Mouse (Mus musculus) midbrain, embryonic 15.5 days (tissue): ENCODE results near the gene Cox8a. TPM values are rescaled to one million over a fixed set of nuclear protein-coding genes. Genes with fewer than 3 reads are reported as not detected.

Experiments used
- ATAC-seq: fragments of 200-750 bp; cut with Nextera tagmentation; replicated peaks from 2 replicates; pipeline ENCODE4 v1.8.0; 2017; ENCODE audit warnings: moderate TSS enrichment
- H3K27ac ChIP-seq: fragments of 300-500 bp; sonication (generic); 2 replicates; pipeline ENCODE4 v1.5.1; 2015; ENCODE audit warnings: mild to moderate bottlenecking, inconsistent platforms
- H3K27me3 ChIP-seq: fragments of 300-500 bp; sonication (generic); replicated peaks from 2 replicates; pipeline ENCODE4 v1.6.1; 2015; ENCODE audit warnings: inconsistent platforms
- H3K36me3 ChIP-seq: fragments of 300-500 bp; sonication (generic); replicated peaks from 2 replicates; pipeline ENCODE4 v1.6.1; 2015; ENCODE audit warnings: inconsistent platforms
- H3K4me1 ChIP-seq: fragments of 300-500 bp; sonication (generic); 2 replicates; pipeline ENCODE4 v1.6.1; 2015; ENCODE audit warnings: inconsistent platforms
- H3K4me2 ChIP-seq: fragments of 300-500 bp; sonication (generic); 2 replicates; pipeline ENCODE4 v1.6.1; 2015; ENCODE audit warnings: inconsistent platforms, mild to moderate bottlenecking, moderate library complexity
- H3K4me3 ChIP-seq: fragments of 300-500 bp; sonication (generic); 2 replicates; pipeline ENCODE4 v1.5.1; 2015; ENCODE audit warnings: mild to moderate bottlenecking, inconsistent platforms
- H3K9ac ChIP-seq: fragments of 300-500 bp; sonication (generic); 2 replicates; pipeline ENCODE4 v1.6.1; 2015; ENCODE audit warnings: mild to moderate bottlenecking, inconsistent platforms
- H3K9me3 ChIP-seq: fragments of 300-500 bp; sonication (generic); 2 replicates; pipeline ENCODE4 v1.6.1; 2016; ENCODE audit warnings: inconsistent platforms
- WGBS: fragments of 180-500 bp; shearing (Covaris S2); methylation state at CpG from one replicate; pipeline ENCODE4 v1.1.7; 2015; ENCODE audit warnings: mixed read lengths; 5-methylcytosine and 5-hydroxymethylcytosine counted together
- polyA plus RNA-seq: library from polyadenylated mRNA; unstranded; fragments of >200 nt; fragmentation: Nextera tagmentation; extraction: Ambion mirVana; gene quantifications from 2 replicates; pipeline ENCODE4 v1.2.1, GENCODE M21; 2015

Cox8a gene
- polyA plus RNA-seq, 1 experiment from 2014 or later, result 837 TPM

GRCm38 (mm10) chr19:7240291-7240690, 22.9 kb upstream of the Cox8a start:
- WGBS, result 3% methylated on average over 13 of the region's 13 CpGs
- H3K27ac ChIP-seq, result peak overlapping the region; percentile 86
- H3K9me3 ChIP-seq, result no peaks in the 10 kb centered on the region
- peak; percentile 27; the same call in 1 of the 2 replicates for ATAC-seq
- H3K9ac ChIP-seq, result peak overlapping the region; percentile 74
- peak overlapping the region; percentile 67 for H3K4me3 ChIP-seq
- H3K4me2 ChIP-seq, result peak overlapping the region; percentile 81
- H3K27me3 ChIP-seq, result no peaks in the 10 kb centered on the region; the same call in none of the 2 replicates
- no peaks in the 10 kb centered on the region for H3K36me3 ChIP-seq
- H3K4me1 ChIP-seq, result peaks cover 34% of the 10 kb centered on the region

- Histone ChIP-seq H3K27me3 (no peaks in the 10 kb centered on the region; the same call in none of the 2 replicates), H3K4me2 (peak overlapping the region; percentile 81), H3K27ac (no peak overlapping the region), H3K4me3 (peak overlapping the region; percentile 67), H3K9me3 (no peaks in the 10 kb centered on the region), H3K4me1 (peaks cover 34% of the 10 kb centered on the region), H3K36me3 (no peaks in the 10 kb centered on the region), H3K9ac (peak overlapping the region; percentile 74)
- WGBS, result 86% methylated on average over 3 of the region's 3 CpGs
- no peak for ATAC-seq
Observed at GRCm38 (mm10) chr19:7239574-7239973, 22.2 kb upstream of the Cox8a start.

DNA sequence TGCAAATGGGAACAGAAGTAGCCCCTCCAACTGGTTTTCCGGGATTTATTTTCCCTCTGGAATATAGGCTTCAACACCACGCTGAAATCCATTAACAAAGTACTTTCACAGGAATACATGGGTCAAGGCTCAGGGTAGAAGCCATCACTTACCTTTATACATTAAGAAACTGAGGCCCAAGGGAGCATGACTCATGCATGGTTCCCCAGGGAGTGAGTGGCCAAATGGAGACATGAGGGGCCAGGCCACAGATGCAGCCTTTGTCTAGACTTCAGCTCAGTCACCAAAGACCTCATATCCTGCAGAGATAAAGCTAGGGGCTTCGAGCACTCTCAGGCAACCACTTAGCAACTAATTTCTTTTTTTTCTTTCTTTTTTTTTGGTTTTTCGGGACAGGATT, 19.3 kb upstream of the Cox8a start:
- H3K4me2 ChIP-seq, result no peak overlapping the region
- H3K9me3 ChIP-seq, result no peaks in the 10 kb centered on the region
- no peak overlapping the region for H3K9ac ChIP-seq
- no peak overlapping the region for H3K4me3 ChIP-seq
- H3K4me1 ChIP-seq, result peaks cover 34% of the 10 kb centered on the region
- no peaks in the 10 kb centered on the region for H3K27me3 ChIP-seq
- H3K36me3 ChIP-seq, result peaks cover 6% of the 10 kb centered on the region; the same call in 1 of the 2 replicates
- no peak overlapping the region for H3K27ac ChIP-seq
- 81% methylated on average over 4 of the region's 4 CpGs for WGBS
- no peak for ATAC-seq

DNA sequence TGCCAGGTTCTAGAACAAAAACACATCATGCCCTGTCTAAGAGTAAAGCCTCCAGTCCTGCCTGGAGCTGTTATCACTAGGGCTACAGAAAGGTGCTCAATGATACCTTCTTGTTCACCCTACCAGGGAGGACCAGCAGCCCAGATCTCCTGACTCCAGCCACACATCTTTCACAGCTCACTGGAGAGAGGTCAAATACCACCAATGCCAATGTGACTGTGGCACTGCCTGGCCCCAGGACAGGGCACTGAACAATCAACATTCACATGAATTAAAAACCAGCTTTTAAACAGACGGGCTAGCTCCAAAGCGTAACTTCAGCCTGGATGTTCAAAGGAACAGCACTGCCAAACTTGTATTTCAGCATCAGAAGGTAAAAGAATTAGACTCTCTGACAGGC, 18.6 kb upstream of the Cox8a start:
- WGBS, result 91% methylated on average over 2 of the region's 2 CpGs
- no peak overlapping the region for H3K4me2 ChIP-seq
- H3K4me1 ChIP-seq, result peaks cover 29% of the 10 kb centered on the region
- H3K27ac ChIP-seq, result no peak overlapping the region
- H3K27me3 ChIP-seq, result no peaks in the 10 kb centered on the region
- peaks cover 6% of the 10 kb centered on the region; the same call in 1 of the 2 replicates for H3K36me3 ChIP-seq
- H3K9me3 ChIP-seq, result no peaks in the 10 kb centered on the region
- no peak overlapping the region for H3K4me3 ChIP-seq
- H3K9ac ChIP-seq, result no peak overlapping the region
- ATAC-seq, result no peak

DNA sequence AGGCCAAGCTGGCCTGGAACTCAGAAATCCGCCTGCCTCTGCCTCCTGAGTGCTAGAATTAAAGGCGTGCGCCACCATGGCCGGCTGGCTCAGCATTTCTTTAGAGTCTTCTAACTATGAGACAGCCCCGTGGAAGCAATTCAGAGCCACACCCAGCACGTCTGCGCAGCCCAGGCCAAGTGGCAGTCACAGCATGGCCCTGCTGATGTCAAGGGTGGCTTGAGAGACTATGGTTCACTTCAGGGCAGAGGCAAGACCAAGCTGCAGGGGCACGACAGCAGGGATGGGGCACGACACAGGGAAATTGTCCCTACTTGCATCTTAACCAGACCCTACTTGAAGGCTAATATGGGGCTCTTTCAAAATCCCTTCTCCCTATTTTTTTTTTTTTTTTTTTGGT, 18.0 kb upstream of the Cox8a start:
- Histone ChIP-seq H3K4me2 (no peak overlapping the region), H3K27ac (no peak overlapping the region), H3K4me1 (peaks cover 29% of the 10 kb centered on the region), H3K9ac (no peak overlapping the region), H3K27me3 (no peaks in the 10 kb centered on the region), H3K9me3 (no peaks in the 10 kb centered on the region), H3K36me3 (peaks cover 6% of the 10 kb centered on the region; the same call in 1 of the 2 replicates), H3K4me3 (no peak overlapping the region)
- no peak for ATAC-seq
- 94% methylated on average over 9 of the region's 9 CpGs for WGBS

DNA sequence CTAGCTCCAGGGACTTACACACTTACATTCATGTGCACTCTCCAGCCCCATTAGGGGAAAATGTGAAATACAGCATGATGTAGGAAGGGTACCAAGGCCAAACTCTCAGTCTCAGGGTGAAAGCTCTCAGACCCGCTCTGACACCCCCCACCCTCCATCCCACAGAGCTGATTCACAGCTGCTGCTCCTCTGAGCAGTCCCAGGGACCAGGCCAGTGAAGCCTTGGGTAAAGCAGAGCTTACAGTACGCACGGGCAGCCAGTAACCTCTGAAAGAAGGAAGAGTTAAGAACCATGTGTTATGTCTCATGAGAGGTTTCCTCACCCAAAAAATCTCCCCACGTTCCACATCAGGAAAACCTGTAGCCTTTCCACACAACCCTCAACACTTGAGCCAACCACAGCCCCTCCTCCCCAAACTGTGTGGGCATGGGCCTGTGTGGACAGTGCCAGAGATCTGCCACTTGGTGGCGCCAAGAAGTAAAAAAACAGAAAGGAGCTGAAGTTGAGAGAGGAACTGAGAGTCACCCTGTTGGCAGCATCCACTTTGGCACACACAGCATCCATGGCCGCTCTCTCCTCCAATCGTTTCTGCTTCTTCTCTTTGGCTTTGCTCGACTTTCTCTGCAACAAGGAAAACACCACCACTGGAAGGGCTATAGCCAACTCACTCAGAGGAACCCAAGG, 17.3 kb upstream of the Cox8a start:
- no peak overlapping the region for H3K4me3 ChIP-seq
- WGBS, result 57% methylated on average over 8 of the region's 8 CpGs

DNA sequence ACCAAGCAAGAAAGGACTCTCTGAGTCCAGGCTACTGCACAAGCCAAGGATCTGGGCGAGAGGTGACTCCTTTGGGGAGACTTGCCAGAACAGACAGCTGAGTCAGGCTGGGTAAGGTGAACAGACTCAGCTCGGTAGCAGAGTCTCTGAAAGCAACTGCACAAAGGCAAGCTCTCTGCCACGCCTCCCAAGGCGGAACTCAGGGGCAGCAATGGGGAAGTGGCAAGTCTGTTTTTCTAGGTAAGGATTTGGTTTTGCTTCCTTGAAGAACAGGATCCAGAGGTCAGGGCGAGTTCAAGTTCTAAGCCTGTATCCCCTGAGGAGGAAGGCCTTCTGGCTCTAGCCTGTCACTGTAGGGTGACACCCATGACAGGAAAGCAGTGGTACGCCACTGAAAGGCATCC, 9.1 kb upstream of the Cox8a start:
- H3K27me3 ChIP-seq, result no peaks in the 10 kb centered on the region
- H3K4me3 ChIP-seq, result no peak overlapping the region
- H3K36me3 ChIP-seq, result peaks cover 29% of the 10 kb centered on the region
- H3K9ac ChIP-seq, result no peak overlapping the region
- no peaks in the 10 kb centered on the region for H3K9me3 ChIP-seq
- WGBS, result 81% methylated on average over 6 of the region's 6 CpGs
- H3K27ac ChIP-seq, result no peak overlapping the region
- no peak overlapping the region for H3K4me2 ChIP-seq
- no peak for ATAC-seq
- H3K4me1 ChIP-seq, result no peaks in the 10 kb centered on the region

More for the DNA sequence above, 17.3 kb upstream of the Cox8a start:
- no peak overlapping the region for H3K9ac ChIP-seq
- H3K36me3 ChIP-seq, result peaks cover 11% of the 10 kb centered on the region
- H3K9me3 ChIP-seq, result no peaks in the 10 kb centered on the region
- H3K4me1 ChIP-seq, result peaks cover 21% of the 10 kb centered on the region
- ATAC-seq, result peak; percentile 90
- H3K4me2 ChIP-seq, result no peak overlapping the region
- no peaks in the 10 kb centered on the region for H3K27me3 ChIP-seq
- H3K27ac ChIP-seq, result no peak overlapping the region

DNA sequence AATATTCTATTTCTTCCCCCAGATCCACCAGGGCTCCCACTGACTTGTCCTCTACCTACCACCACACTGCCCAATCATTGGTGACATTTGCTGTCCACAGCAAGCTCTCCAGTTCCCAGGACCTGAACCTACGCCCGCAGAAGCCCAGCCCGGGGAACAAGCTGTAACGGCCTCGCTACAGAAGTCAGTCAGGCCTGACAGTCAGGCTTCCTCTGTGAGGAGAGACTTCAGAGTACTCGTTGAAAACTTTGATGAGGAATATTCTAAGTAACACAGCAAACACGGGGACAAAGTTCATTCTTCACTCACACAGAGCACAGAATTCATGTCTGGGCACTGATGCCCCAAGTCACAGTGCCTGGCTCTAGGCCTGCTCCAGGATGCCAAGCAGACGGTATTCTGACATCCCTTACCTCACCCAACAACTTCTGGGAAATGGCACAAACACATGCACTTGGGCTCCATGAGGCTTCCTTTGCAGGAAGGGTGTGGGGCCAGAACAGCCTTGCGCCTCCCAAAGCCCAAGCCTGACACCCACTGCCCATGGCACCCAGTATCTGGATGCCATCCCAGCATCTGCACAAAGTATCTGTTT, 7.8 kb upstream of the Cox8a start:
- no peaks in the 10 kb centered on the region for H3K9me3 ChIP-seq
- peaks cover 29% of the 10 kb centered on the region for H3K36me3 ChIP-seq
- H3K4me2 ChIP-seq, result no peak overlapping the region
- H3K9ac ChIP-seq, result no peak overlapping the region
- H3K27ac ChIP-seq, result no peak overlapping the region
- WGBS, result 84% methylated on average over 9 of the region's 9 CpGs
- H3K4me3 ChIP-seq, result no peak overlapping the region
- no peaks in the 10 kb centered on the region for H3K27me3 ChIP-seq
- no peaks in the 10 kb centered on the region for H3K4me1 ChIP-seq
- ATAC-seq, result no peak

- WGBS, result 93% methylated on average over 3 of the region's 3 CpGs
- H3K27ac ChIP-seq, result no peak overlapping the region
- H3K4me1 ChIP-seq, result no peaks in the 10 kb centered on the region
- H3K9ac ChIP-seq, result no peak overlapping the region
- peaks cover 20% of the 10 kb centered on the region for H3K36me3 ChIP-seq
- H3K4me2 ChIP-seq, result no peak overlapping the region
- no peak overlapping the region for H3K4me3 ChIP-seq
- no peak for ATAC-seq
- H3K9me3 ChIP-seq, result no peaks in the 10 kb centered on the region
- no peaks in the 10 kb centered on the region for H3K27me3 ChIP-seq
Observed at GRCm38 (mm10) chr19:7224253-7224652, 6.8 kb upstream of the Cox8a start.

- no peaks in the 10 kb centered on the region for H3K27me3 ChIP-seq
- H3K4me3 ChIP-seq, result no peak overlapping the region
- no peak overlapping the region for H3K27ac ChIP-seq
- H3K4me1 ChIP-seq, result no peaks in the 10 kb centered on the region
- no peaks in the 10 kb centered on the region for H3K9me3 ChIP-seq
- no peak overlapping the region for H3K4me2 ChIP-seq
- no peak for ATAC-seq
- no peak overlapping the region for H3K9ac ChIP-seq
- peaks cover 16% of the 10 kb centered on the region; the same call in 1 of the 2 replicates for H3K36me3 ChIP-seq
Observed at GRCm38 (mm10) chr19:7223488-7223887, 6.1 kb upstream of the Cox8a start.

GRCm38 (mm10) chr19:7222196-7222595, 4.8 kb upstream of the Cox8a start:
- H3K27ac ChIP-seq, result no peak overlapping the region
- peaks cover 4% of the 10 kb centered on the region; the same call in 1 of the 2 replicates for H3K36me3 ChIP-seq
- no peak for ATAC-seq
- peaks cover 7% of the 10 kb centered on the region for H3K4me1 ChIP-seq
- no peak overlapping the region for H3K4me2 ChIP-seq
- no peak overlapping the region for H3K4me3 ChIP-seq
- no peaks in the 10 kb centered on the region for H3K27me3 ChIP-seq
- no peak overlapping the region for H3K9ac ChIP-seq
- WGBS, result 87% methylated on average over 6 of the region's 6 CpGs
- no peaks in the 10 kb centered on the region for H3K9me3 ChIP-seq

GRCm38 (mm10) chr19:7218753-7219152, 1.3 kb upstream of the Cox8a start:
- Histone ChIP-seq H3K4me1 (peaks cover 35% of the 10 kb centered on the region), H3K27me3 (no peaks in the 10 kb centered on the region), H3K9me3 (no peaks in the 10 kb centered on the region), H3K9ac (no peak overlapping the region), H3K4me2 (no peak overlapping the region), H3K27ac (no peak overlapping the region), H3K4me3 (no peak overlapping the region), H3K36me3 (peaks cover 15% of the 10 kb centered on the region; the same call in 1 of the 2 replicates)
- ATAC-seq, result no peak
- 96% methylated on average over 5 of the region's 5 CpGs for WGBS

DNA sequence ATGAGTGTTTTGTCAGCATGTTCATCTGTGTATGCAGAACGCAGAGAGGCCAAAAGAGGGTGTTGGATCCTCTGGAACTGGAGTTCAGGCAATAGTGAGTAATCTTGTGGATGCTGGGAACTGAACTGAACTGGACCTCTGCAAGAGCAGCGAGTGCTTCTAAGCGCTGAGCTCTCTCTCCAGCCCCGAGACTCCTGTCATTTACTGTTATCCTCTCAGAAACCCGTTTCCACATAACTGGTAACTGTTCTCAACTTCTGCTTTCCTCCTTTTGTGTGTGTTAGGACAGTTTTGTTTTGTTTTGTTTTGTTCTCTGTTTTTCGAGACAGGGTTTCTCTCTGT, 481 bp upstream of the Cox8a start:
- H3K9me3 ChIP-seq, result no peaks in the 10 kb centered on the region
- H3K4me1 ChIP-seq, result peaks cover 35% of the 10 kb centered on the region
- H3K4me2 ChIP-seq, result peak overlapping the region; percentile 59
- ATAC-seq, result no peak
- no peaks in the 10 kb centered on the region for H3K27me3 ChIP-seq
- H3K27ac ChIP-seq, result 0 out of 2 replicates have a peak overlapping the region, but pooled peaks have one; percentile 40
- H3K9ac ChIP-seq, result no peak overlapping the region
- peak overlapping the region; percentile 93 for H3K4me3 ChIP-seq
- WGBS, result 11% methylated on average over 6 of the region's 6 CpGs
- H3K36me3 ChIP-seq, result peaks cover 15% of the 10 kb centered on the region; the same call in 1 of the 2 replicates
